Mouse (Mus musculus): Measurements from ENCODE around the gene Phactr2.

DNA sequence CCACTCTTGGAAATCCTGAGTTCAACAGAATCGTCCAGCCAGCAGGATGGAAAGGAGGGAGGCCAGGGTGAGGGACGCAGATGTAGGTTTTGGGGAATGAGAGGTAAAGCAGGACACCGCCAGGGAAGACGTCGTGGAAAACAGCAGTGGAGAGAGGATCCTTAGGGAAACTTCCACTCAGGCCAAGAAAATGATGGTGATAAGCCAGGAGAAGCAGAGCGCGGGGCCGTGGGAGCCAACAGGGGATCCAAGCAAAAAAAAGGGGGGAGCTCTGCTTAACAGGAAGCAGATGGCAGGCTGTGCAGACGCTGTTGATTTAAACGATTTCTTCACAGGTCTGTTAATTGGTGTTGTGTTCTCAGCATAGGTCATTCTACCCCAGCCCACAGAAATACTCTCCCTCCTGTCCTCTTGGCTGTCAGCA is 301.4 kb downstream of the Phactr2 start:
- TF ChIP-seq ZC3H11A (IDR thresholded peaks at IDR 0.05; ENCODE audit: low read depth, low read length) (no peak), CTCF (conservative IDR thresholded peaks at IDR 0.05 in 1 of 2, IDR thresholded peaks at IDR 0.05 in 1 of 2; ENCODE audit: low read depth in 2 of 2, low read length in 2 of 2) (no peak), MEF2A (IDR thresholded peaks at IDR 0.05; ENCODE audit: borderline replicate concordance, low read depth, low read length) (no peak), ZKSCAN1 (IDR thresholded peaks at IDR 0.05; ENCODE audit: borderline replicate concordance, low read depth, low read length) (no peak), MAX (IDR thresholded peaks at IDR 0.05; ENCODE audit: low read length) (no peak), POLR2A (IDR thresholded peaks at IDR 0.05; ENCODE audit: low read depth, low read length) (no peak), UBTF (IDR thresholded peaks at IDR 0.05; ENCODE audit: low read depth, low read length) (no peak), KAT2A (IDR thresholded peaks at IDR 0.05; ENCODE audit: insufficient replicate concordance, low read length) (no peak), RAD21 (IDR thresholded peaks at IDR 0.05; ENCODE audit: low read depth, low read length) (no peak), GABPA (IDR thresholded peaks at IDR 0.05; ENCODE audit: insufficient replicate concordance, low read depth, low read length) (no peak), MAFK (IDR thresholded peaks at IDR 0.05; ENCODE audit: insufficient replicate concordance, low read length) (no peak), EP300 (IDR thresholded peaks at IDR 0.05; ENCODE audit: low read length) (no peak), ELF1 (IDR thresholded peaks at IDR 0.05; ENCODE audit: low read depth, low read length) (no peak), SMC3 (IDR thresholded peaks at IDR 0.05; ENCODE audit: low read depth, low read length) (no peak)
